Mouse (Mus musculus): ENCODE measurements around the gene Specc1.

The Specc1 gene

GRCm38 (mm10) chr11:61968875-61969274 is 12.3 kb downstream of the Specc1 start:
- no peak for DNase-seq (ENCODE audit: low spot score)

GRCm38 (mm10) chr11:61970901-61971300 is 14.3 kb downstream of the Specc1 start:
- DNase-seq (ENCODE audit: low spot score), result no peak

GRCm38 (mm10) chr11:61971441-61972221 is 15.1 kb downstream of the Specc1 start:
- no peak for DNase-seq (ENCODE audit: low spot score)

- DNase-seq (ENCODE audit: low spot score), result no peak
Observed at GRCm38 (mm10) chr11:61974106-61974707, 17.6 kb downstream of the Specc1 start.

- no peak for DNase-seq (ENCODE audit: low spot score)
Observed at GRCm38 (mm10) chr11:61975783-61976182, 19.2 kb downstream of the Specc1 start.

- no peak for DNase-seq (ENCODE audit: low spot score)
Observed at GRCm38 (mm10) chr11:61981285-61981684, 24.7 kb downstream of the Specc1 start.

GRCm38 (mm10) chr11:61982828-61983227 is 26.3 kb downstream of the Specc1 start:
- DNase-seq (ENCODE audit: low spot score), result no peak

GRCm38 (mm10) chr11:61986939-61987338 is 30.4 kb downstream of the Specc1 start:
- DNase-seq (ENCODE audit: low spot score), result no peak

- no peak for DNase-seq (ENCODE audit: low spot score)
Observed at GRCm38 (mm10) chr11:61989647-61990046, 33.1 kb downstream of the Specc1 start.

GRCm38 (mm10) chr11:61991576-61991975 is 35.0 kb downstream of the Specc1 start:
- DNase-seq (ENCODE audit: low spot score), result no peak

- no peak for DNase-seq (ENCODE audit: low spot score)
Observed at GRCm38 (mm10) chr11:61992671-61993285, 36.2 kb downstream of the Specc1 start.

GRCm38 (mm10) chr11:61999501-61999900 is 42.9 kb downstream of the Specc1 start:
- no peak for DNase-seq (ENCODE audit: low spot score)

GRCm38 (mm10) chr11:62000099-62000498 is 43.5 kb downstream of the Specc1 start:
- no peak for DNase-seq (ENCODE audit: low spot score)

GRCm38 (mm10) chr11:62001977-62002376 is 45.4 kb downstream of the Specc1 start:
- DNase-seq (ENCODE audit: low spot score), result peak; percentile 48

GRCm38 (mm10) chr11:62004881-62005240 is 48.3 kb downstream of the Specc1 start:
- no peak for DNase-seq (ENCODE audit: low spot score)

- no peak for DNase-seq (ENCODE audit: low spot score)
Observed at GRCm38 (mm10) chr11:62005241-62005910, 48.8 kb downstream of the Specc1 start.

GRCm38 (mm10) chr11:62005911-62006260 is 49.3 kb downstream of the Specc1 start:
- DNase-seq (ENCODE audit: low spot score), result no peak

- no peak for DNase-seq (ENCODE audit: low spot score)
Observed at GRCm38 (mm10) chr11:62006680-62007079, 50.1 kb downstream of the Specc1 start.

- DNase-seq (ENCODE audit: low spot score), result no peak
Observed at GRCm38 (mm10) chr11:62007984-62008383, 51.4 kb downstream of the Specc1 start.

GRCm38 (mm10) chr11:62010625-62011231 is 54.2 kb downstream of the Specc1 start:
- DNase-seq (ENCODE audit: low spot score), result no peak

- no peak for DNase-seq (ENCODE audit: low spot score)
Observed at GRCm38 (mm10) chr11:62012039-62012438, 55.5 kb downstream of the Specc1 start.

GRCm38 (mm10) chr11:62013449-62013848 is 56.9 kb downstream of the Specc1 start:
- no peak for DNase-seq (ENCODE audit: low spot score)

Measured in embryo, embryonic 10.5 days (tissue).